Mouse (Mus musculus) heart, postnatal 0 days (tissue): ENCODE measurements around the gene Anks1b. TPM values are rescaled to one million over a fixed set of nuclear protein-coding genes. Genes with fewer than 3 reads are reported as not detected.

Source experiments
- ATAC-seq: fragments of 200-750 bp; cut with Nextera tagmentation; 2 replicates; pipeline ENCODE4 v1.8.0; 2017; ENCODE audit warnings: low read depth, moderate number of reproducible peaks, moderate library complexity; ENCODE audit not compliant: insufficient read depth
- DNase-seq: peaks from one replicate; pipeline ENCODE4 v3.0.0-alpha.2; 2016; ENCODE audit warnings: low spot score
- H3K27ac ChIP-seq: fragments of 300-500 bp; sonication (generic); 2 replicates; pipeline ENCODE4 v1.5.1; 2014; ENCODE audit warnings: low read depth, mild to moderate bottlenecking
- H3K27me3 ChIP-seq: fragments of 300-500 bp; sonication (generic); 2 replicates; pipeline ENCODE4 v1.6.1; 2014; ENCODE audit warnings: low read length, mixed read lengths; ENCODE audit not compliant: control insufficient read depth, insufficient read depth
- H3K36me3 ChIP-seq: fragments of 300-500 bp; sonication (generic); replicated peaks from 2 replicates; pipeline ENCODE4 v1.6.1; 2014; ENCODE audit warnings: low read length, mixed read lengths; ENCODE audit not compliant: control insufficient read depth, insufficient read depth
- H3K4me1 ChIP-seq: fragments of 300-500 bp; sonication (generic); 2 replicates; pipeline ENCODE4 v1.6.1; 2014; ENCODE audit warnings: antibody characterized with exemption; ENCODE audit not compliant: control insufficient read depth, insufficient read depth
- H3K4me2 ChIP-seq: fragments of 300-500 bp; sonication (generic); 2 replicates; pipeline ENCODE4 v1.6.1; 2014; ENCODE audit warnings: low read depth, mild to moderate bottlenecking, low read length, moderate library complexity
- H3K4me3 ChIP-seq: fragments of 300-500 bp; sonication (generic); 2 replicates; pipeline ENCODE4 v1.5.1; 2014; ENCODE audit warnings: low read depth, low read length
- H3K9ac ChIP-seq: fragments of 300-500 bp; sonication (generic); replicated peaks from 2 replicates; pipeline ENCODE4 v1.6.1; 2014; ENCODE audit warnings: low read depth, low read length, mixed read lengths
- H3K9me3 ChIP-seq: fragments of 300-500 bp; sonication (generic); replicated peaks from 2 replicates; pipeline ENCODE4 v1.6.1; 2016; ENCODE audit warnings: low read length; ENCODE audit not compliant: control insufficient read depth
- CTCF ChIP-seq: IDR thresholded peaks from 2 replicates; pipeline ENCODE4 v1.5.1; 2016; ENCODE audit warnings: antibody characterized with exemption, control low read depth, low read depth
- EP300 ChIP-seq: IDR thresholded peaks from 2 replicates; pipeline ENCODE4 v1.6.1; 2016; ENCODE audit warnings: antibody characterized with exemption, low read depth
- WGBS: fragments of 180-500 bp; shearing (Covaris S2); extraction: QIAGEN DNeasy Blood & Tissue Kit; methylation state at CpG from one replicate; pipeline ENCODE4 v1.1.7; 2014; 5-methylcytosine and 5-hydroxymethylcytosine counted together
- polyA plus RNA-seq: library from polyadenylated mRNA; unstranded; fragments of >200 nt; fragmentation: Nextera tagmentation; extraction: Ambion mirVana; gene quantifications from 2 replicates; pipeline ENCODE4 v1.2.1, GENCODE M21; 2015
- total RNA-seq: library from RNA; depleted of rRNA; stranded (reverse); fragments of >200 nt; gene quantifications from 2 replicates; pipeline ENCODE4 v1.2.3, GENCODE M21; 2014; ENCODE audit warnings: low replicate concordance

The Anks1b gene
- total and polyA plus RNA-seq, 2 experiments from 2014 or later: 0.26 TPM; not detected in 1

DNA sequence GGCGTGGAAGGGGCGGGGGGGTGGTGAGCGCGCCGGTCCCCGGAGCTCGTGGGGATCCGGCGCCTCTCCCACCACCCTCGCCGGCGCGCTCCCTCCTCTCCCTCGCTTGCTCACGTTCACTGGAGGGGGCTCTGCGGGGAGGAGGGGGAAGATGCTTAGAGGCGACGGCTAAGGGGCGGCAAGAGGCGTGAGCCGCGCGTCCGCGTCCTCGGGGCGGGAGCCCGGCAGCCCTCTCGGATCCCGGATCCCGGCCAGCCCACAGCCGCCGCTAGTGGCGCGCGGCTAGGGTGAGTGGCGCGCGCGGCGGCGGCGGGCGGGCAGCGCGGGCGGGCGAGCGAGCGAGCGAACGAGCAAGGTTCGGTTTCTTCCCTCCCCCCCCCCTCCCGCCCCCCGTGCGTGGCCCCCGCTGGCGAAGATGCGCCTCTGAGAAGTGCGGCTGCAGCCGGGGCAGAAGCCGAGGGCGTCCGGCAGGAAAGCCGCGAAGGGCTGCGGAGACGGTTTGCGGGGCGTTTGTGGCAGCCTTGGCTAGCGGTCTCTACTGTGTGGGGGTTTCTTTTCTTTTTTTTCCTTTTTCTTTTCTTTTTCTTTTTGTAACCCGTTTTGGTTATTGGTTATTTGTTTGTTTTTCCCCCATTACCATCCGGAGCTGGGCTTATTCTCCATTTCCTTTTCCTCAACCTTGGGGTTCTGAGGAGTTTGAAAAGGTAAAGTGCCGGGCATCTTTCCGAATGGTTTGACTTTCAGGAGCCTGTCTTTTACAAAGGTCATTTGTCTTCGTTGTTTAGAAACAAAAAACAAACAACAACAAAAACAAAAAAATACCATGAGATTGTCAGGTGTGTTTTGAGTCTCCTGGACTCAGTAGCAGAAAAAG is 956.3 kb downstream of the Anks1b start:
- no peak overlapping the region for H3K9ac ChIP-seq
- H3K27ac ChIP-seq: no peak overlapping the region
- peaks cover 75% of the 10 kb centered on the region for H3K27me3 ChIP-seq
- peak overlapping the region; percentile 86 for H3K4me2 ChIP-seq
- DNase-seq: no peak
- no peaks in the 10 kb centered on the region for H3K36me3 ChIP-seq
- no peaks in the 10 kb centered on the region for H3K9me3 ChIP-seq
- TF ChIP-seq EP300 (no peak), CTCF (no peak)
- peak overlapping the region; percentile 59 for H3K4me3 ChIP-seq
- under 1% methylated on average over 53 of the region's 76 CpGs for WGBS
- no peak for ATAC-seq
- H3K4me1 ChIP-seq: no peaks in the 10 kb centered on the region

DNA sequence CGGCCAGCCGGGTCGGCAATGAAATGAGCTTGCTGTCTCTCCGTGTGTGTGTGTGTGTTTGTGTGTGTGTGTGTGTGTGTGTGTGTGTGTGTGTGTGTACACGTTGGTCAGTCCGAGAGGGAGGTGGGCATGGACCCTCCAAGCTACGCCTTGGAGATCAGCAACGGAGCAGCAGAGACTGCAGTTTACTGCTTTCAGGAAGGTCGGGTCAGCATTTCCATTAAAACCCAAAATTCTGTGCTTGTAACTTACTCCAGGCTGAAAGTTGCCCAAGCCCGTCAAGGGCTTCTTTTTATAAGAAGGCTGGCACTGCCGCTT is 956.9 kb downstream of the Anks1b start:
- H3K4me3 ChIP-seq: no peak overlapping the region
- H3K9ac ChIP-seq: no peak overlapping the region
- peaks cover 78% of the 10 kb centered on the region for H3K27me3 ChIP-seq
- TF ChIP-seq EP300 (no peak), CTCF (no peak)
- no peaks in the 10 kb centered on the region for H3K4me1 ChIP-seq
- H3K36me3 ChIP-seq: no peaks in the 10 kb centered on the region
- DNase-seq (no peak), ATAC-seq (no peak)
- no peak overlapping the region for H3K4me2 ChIP-seq
- WGBS: 2% methylated on average over 11 of the region's 11 CpGs
- no peak overlapping the region for H3K27ac ChIP-seq
- no peaks in the 10 kb centered on the region for H3K9me3 ChIP-seq

DNA sequence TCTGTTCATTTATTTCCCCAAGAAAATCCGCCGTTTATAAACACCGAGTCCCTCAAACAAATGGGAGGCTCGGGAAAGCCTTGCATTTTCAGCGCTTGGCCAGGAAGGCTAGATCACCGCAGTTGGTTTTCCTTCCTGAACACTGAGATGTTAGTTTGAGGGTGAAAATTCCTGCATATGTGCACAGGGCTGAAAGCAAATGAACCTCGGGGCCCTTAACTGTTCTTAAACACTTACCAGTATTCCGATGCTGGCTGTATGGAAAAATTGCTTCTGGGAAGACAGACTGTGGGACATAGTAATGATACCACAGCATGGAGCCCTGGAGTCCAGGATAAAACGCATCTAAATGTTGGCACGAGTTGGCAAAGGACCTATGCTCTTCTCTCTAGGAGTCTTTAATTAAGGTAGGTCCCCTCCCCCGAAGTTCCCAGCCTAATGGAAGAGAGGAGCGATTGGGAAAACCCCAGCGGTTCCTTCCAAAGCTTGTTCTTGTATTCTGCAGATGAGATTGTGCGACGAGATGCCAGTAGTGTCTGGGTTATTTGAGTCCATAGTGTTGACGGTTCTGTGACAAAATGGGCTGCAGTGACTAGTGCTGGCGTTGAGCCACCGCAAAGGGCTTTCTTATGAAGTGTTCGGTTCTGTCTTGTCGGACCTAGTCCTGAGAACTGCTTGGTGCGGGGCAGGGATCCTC is 957.4 kb downstream of the Anks1b start:
- Histone ChIP-seq H3K27me3 (peaks cover 78% of the 10 kb centered on the region), H3K27ac (no peak overlapping the region), H3K36me3 (no peaks in the 10 kb centered on the region), H3K9me3 (no peaks in the 10 kb centered on the region), H3K4me1 (no peaks in the 10 kb centered on the region), H3K4me2 (no peak overlapping the region), H3K4me3 (no peak overlapping the region), H3K9ac (no peak overlapping the region)
- ATAC-seq: no peak
- no peak for DNase-seq
- TF ChIP-seq CTCF (no peak), EP300 (no peak)
- WGBS: 5% methylated on average over 21 of the region's 21 CpGs

DNA sequence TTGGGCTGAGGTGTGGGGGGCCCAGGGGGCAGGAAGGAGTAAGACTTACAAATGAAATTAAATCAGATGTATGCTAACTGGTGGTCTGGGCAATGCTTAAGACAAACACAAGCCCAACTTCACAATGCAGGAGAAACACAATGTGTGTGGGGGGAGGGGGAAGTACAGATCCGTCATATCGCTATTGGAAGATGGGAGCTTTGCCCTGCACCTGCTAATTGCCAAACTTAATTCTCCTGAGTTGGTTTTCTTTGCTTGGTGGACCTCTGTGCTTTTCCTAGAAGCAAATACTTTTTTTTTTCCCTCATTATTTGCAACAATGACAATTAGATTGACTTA is 957.9 kb downstream of the Anks1b start:
- no peak overlapping the region for H3K4me2 ChIP-seq
- no peak for ATAC-seq
- TF ChIP-seq EP300: no peak
- no peak for TF ChIP-seq CTCF
- no peak overlapping the region for H3K27ac ChIP-seq
- H3K4me3 ChIP-seq: no peak overlapping the region
- no peak for DNase-seq
- WGBS: 16% methylated on average over 2 of the region's 2 CpGs
- no peaks in the 10 kb centered on the region for H3K4me1 ChIP-seq
- H3K36me3 ChIP-seq: no peaks in the 10 kb centered on the region
- H3K27me3 ChIP-seq: peaks cover 78% of the 10 kb centered on the region
- no peak overlapping the region for H3K9ac ChIP-seq
- no peaks in the 10 kb centered on the region for H3K9me3 ChIP-seq

DNA sequence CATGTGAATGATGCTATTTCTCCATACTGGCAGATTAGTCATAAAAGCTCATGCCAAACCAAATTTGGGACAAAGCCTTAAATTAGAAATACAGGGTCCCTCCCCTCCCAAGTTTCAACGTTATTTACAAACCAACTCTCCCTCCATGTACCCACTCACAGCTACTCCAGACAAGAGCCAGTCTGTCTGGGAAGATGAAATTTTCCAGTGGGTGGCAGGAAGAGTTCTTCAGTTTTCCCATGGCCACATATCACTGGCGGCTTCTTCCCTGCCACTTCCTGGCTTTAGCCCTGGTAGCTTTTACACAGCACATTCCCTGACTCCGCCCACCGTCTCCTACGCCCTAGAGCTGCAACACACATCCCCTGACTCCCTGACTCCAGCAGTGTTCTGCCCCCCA is 961.0 kb downstream of the Anks1b start:
- no peaks in the 10 kb centered on the region for H3K4me1 ChIP-seq
- 14% methylated on average over 5 of the region's 5 CpGs for WGBS
- H3K9me3 ChIP-seq: no peaks in the 10 kb centered on the region
- no peak overlapping the region for H3K4me3 ChIP-seq
- H3K27ac ChIP-seq: no peak overlapping the region
- no peak overlapping the region for H3K9ac ChIP-seq
- no peak overlapping the region for H3K4me2 ChIP-seq
- DNase-seq (no peak), ATAC-seq (no peak)
- peaks cover 51% of the 10 kb centered on the region for H3K27me3 ChIP-seq
- no peaks in the 10 kb centered on the region for H3K36me3 ChIP-seq
- TF ChIP-seq EP300: no peak
- no peak for TF ChIP-seq CTCF
